Mouse (Mus musculus) embryo, embryonic 11.5 days (tissue): ENCODE measurements around the gene Thbs4.

ENCODE experiments used
- DNase-seq: peaks from one replicate; pipeline ENCODE4 v3.0.0-alpha.2; 2012; ENCODE audit warnings: low read depth, low spot score

Gene Thbs4

GRCm38 (mm10) chr13:92762322-92762721, 32.3 kb downstream of the Thbs4 start:
- no peak for DNase-seq

- DNase-seq, result no peak
Observed at GRCm38 (mm10) chr13:92760519-92760918, 34.1 kb downstream of the Thbs4 start.

- DNase-seq, result no peak
Observed at GRCm38 (mm10) chr13:92759096-92759495, 35.5 kb downstream of the Thbs4 start.

DNA sequence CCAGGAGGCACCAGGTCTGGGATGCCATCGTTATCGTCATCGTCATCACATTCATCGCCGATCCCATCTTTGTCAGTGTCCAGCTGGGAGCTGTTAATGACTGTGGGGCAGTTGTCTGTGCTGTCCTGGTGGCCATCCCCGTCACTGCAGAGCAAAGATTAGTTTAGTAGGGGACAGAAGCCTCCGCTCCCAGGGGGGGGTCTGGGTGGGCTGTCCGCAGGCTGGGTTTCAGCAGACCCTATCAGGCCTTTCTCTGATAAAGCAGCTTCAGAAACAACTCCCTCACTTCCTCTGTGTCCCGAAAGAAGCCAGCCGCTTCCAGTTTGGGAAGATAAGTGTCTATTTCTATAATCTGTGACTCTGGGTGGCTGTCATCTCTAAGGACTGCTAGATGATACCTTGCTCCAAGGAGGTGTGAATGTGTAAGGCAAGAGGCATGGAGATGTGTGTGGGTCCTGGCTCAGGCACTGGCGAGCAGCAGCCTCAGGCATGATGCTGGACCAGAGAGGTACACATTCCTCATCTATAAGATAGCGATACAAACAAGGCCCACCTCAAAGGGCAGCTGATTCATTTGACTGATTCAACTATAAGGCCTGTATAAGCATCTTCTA, 36.5 kb downstream of the Thbs4 start:
- no peak for DNase-seq

GRCm38 (mm10) chr13:92755036-92755435, 39.6 kb downstream of the Thbs4 start:
- no peak for DNase-seq

- no peak for DNase-seq
Observed at GRCm38 (mm10) chr13:92753676-92754075, 40.9 kb downstream of the Thbs4 start.

DNA sequence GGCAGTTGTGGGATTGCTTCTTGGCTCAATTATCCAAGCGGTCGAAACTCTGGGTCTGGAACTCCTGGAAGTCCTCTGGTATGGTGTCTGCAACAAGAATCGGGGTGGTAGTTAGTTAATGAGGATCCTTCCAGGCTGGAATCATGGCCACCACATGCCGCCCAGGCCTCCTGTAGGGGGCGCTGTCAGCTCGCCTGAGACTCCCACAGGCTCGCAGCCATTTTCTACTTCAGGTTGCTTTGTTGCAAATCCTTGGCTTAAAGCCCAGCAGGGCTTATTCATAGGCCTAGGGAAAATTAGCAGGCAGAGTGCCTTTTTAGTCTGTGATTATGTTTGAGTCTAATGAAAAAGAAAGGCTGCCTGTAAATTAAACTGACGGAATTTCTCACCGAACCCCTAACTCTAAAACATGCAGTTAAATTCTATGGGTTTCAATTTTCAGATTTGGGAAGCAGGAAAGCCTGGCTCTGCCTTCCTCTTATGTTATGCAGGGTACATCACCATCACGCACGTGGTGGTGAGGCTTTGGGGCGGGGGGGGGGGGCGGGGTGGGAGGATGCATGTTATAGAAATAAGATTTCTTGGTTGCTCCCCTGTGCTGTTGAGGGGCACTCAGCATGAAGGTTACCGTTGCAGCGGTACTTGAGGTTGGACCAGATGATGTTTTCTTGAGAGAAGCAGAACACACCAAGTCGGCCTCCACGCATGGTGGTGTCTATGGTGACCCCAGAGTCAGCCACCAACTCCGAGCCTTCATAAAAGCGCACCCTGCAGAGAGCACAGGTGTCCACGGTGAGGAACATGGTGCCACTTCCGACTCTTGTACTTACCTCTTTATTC, 42.7 kb downstream of the Thbs4 start:
- peak; percentile 42 for DNase-seq

DNA sequence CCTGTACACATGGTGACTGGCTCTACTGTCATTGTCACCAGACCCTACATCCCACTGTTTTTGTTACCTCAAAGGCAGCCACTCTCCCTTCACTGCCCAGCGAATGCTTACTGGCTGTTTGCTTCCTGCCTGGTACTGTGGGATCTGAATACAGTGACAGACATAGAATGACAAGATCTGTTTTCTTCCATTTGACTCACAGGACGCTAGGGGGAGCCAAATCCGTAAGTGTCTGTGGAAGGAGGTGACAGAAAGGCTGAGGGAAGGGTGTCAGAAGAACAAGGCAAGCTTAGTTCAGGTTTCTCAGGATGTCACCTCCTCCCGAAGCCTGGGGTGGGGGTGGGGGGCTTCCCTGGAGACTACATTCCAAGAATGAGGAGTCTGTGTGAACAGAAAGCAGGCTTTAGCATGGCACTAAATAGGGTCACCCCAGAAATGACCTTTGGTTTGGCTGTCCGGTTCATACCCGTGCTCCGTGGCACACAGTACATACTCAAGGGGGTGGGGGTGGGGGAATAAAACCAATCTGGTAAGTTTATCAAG, 43.6 kb downstream of the Thbs4 start:
- peak; percentile 63 for DNase-seq

GRCm38 (mm10) chr13:92743337-92743736, 51.3 kb downstream of the Thbs4 start:
- DNase-seq, result no peak

- no peak for DNase-seq
Observed at GRCm38 (mm10) chr13:92742886-92743285, 51.7 kb downstream of the Thbs4 start.

DNA sequence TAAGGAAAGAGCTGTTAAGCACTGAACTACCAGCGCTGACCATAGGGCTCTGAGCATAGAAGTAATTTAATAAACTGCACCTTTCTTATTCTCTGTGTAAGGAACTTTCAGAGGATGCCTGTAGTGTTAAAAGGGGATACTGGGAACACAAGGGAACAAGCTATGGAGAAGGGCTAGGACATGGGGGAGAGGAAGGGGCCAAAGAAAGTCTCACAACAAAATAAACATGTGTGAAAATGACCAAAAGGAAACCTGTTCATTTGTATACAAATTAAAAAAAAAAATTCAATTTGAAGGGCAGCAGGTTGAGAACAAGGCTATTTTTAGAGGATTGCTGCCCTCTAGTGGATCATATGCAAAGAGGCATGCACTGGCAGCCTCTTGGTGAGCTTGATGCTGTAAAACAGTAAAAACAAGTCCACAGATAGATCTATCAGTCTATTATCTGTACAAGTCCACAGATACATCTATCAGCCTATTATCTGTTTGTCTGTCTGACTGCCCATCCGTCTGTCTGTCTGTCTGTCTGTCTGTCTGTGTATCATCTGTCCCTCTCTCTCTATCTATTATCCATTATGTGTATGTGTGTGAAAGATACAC, 53.8 kb downstream of the Thbs4 start:
- peak; percentile 45 for DNase-seq

DNA sequence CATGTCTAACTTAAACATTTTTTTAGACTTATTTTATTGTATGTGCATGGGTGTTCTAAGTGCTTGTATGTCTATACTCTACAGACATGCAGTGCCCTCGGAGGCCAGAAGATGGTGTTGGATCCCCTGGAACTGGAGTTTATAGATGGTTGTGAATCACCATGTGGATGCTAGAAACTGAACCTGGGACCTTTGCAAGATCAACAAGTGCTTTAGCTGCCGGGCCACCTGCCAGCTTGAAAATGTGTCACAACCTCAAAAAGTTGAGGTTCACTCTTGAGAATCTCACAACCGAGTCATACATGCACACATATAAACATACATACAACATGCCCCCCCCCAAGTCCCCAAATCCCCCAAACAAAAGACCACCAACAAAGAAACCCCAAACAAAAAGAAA, 54.8 kb downstream of the Thbs4 start:
- DNase-seq, result no peak

- DNase-seq, result no peak
Observed at GRCm38 (mm10) chr13:92738821-92739220, 55.8 kb downstream of the Thbs4 start.

GRCm38 (mm10) chr13:92736516-92737300, 57.9 kb downstream of the Thbs4 start:
- no peak for DNase-seq

DNA sequence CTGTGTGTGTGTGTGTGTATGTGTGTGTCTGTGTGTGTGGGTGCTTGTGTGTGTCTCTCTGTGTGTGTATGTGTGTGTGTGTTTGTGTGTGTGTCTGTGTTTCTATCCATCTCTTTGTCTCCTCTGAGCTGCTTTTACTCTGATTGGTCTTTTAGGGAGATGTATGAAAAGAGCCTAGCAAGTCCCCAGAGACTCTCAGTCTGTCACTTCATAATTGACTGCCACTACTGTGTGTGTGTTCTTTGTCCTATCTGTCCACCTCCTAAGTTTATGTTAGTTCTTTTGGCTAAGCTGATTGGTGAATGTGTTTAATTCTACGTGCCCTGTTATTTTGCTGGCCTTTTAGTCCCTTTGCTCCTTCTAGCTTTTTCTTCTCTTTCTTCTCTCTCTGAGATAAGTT, 58.9 kb downstream of the Thbs4 start:
- DNase-seq, result no peak

DNA sequence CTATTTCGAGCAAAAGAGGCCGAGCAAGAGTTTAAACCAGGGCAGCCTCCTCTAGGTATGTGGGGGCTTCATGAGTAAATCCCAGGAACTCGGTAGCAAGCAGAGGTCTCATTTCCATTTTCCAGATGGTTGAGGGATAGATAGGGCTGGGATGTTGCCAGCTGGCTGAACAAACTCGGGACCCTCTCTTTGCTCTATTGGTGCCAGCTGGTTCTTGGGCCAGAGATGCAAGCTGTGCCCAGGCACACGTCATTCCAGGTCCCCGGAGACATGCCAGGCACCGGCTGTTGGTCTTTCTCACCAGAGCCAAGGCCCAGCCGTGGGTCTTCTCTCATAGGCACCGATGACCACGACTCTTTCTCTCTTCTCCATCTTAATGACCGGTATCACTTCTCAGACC, 60.9 kb downstream of the Thbs4 start:
- DNase-seq, result no peak

GRCm38 (mm10) chr13:92733252-92733651, 61.4 kb downstream of the Thbs4 start:
- no peak for DNase-seq

GRCm38 (mm10) chr13:92732836-92733235, 61.8 kb downstream of the Thbs4 start:
- DNase-seq, result no peak

DNA sequence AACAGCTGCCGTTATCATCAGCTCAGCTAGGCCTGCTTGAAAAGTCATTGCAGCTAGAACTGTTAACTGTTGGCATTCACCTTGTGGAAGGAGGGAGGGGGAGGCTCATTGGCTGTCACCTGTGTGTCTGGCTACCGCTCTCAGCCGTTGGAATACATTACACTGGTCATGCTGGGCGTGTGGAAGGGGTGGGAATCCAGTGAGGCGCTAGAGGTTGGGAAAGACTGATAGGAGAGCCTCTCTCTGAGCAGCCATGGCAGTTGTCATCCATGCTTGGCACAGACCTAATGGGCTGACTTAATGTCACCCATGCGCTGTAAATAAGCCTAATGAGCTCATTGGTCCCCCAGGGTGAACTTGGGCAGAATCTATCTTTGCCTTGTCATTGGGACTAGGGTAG, 62.8 kb downstream of the Thbs4 start:
- no peak for DNase-seq

- no peak for DNase-seq
Observed at GRCm38 (mm10) chr13:92729811-92730210, 64.8 kb downstream of the Thbs4 start.

- DNase-seq, result no peak
Observed at GRCm38 (mm10) chr13:92722389-92722788, 72.2 kb downstream of the Thbs4 start.

DNA sequence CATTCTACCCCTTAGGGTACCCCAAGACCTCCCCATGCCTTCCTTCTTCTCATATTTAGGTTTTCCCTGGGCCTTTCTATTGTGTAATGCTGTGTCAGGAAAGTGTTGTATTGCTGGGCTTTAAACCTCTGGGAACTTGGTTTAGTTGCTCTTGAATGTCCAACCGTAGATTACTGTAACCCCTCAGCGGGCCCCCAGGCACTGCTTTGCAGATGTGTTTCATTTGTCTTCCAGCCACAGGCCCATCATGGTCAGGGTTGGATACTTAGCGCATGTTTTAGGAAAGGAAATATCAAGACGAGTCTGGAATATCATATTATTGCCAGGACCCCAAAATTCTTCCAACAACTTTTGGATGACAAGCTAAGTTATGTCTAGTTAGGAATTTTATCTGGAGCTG, 73.6 kb downstream of the Thbs4 start:
- DNase-seq, result no peak
